Mouse (Mus musculus): ENCODE measurements at regions not wholly inside any gene's neighbourhood (a gene's known extent, or its start where the extent isn't known, plus 50 kb on each side); places are given as distances from the start of the nearest gene placed in this dataset.

DNA sequence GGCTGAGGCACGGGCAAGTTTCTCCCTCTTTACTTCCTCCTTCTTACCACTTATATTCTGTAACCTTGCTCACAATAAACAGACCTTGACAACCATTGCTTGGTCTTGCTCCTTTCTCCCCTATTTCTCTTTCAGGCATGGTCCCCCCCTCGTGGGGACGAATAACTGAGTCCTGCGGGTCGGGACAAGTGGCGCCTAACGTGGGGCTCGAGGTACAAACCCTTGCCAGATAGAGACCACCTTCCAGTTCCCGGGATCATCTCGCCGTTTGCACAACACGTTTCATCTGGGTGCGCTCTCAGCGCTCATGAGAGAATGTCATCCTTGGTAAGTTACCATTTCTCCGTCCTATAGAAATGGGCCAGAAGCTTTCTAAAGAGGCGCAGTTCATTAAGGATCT, 79.6 kb upstream of the Foxn3 start:
- no peak for ATAC-seq (replicated peaks; ENCODE audit: insufficient number of reproducible peaks, low FRiP score, low TSS enrichment, poor library complexity, severe bottlenecking)

DNA sequence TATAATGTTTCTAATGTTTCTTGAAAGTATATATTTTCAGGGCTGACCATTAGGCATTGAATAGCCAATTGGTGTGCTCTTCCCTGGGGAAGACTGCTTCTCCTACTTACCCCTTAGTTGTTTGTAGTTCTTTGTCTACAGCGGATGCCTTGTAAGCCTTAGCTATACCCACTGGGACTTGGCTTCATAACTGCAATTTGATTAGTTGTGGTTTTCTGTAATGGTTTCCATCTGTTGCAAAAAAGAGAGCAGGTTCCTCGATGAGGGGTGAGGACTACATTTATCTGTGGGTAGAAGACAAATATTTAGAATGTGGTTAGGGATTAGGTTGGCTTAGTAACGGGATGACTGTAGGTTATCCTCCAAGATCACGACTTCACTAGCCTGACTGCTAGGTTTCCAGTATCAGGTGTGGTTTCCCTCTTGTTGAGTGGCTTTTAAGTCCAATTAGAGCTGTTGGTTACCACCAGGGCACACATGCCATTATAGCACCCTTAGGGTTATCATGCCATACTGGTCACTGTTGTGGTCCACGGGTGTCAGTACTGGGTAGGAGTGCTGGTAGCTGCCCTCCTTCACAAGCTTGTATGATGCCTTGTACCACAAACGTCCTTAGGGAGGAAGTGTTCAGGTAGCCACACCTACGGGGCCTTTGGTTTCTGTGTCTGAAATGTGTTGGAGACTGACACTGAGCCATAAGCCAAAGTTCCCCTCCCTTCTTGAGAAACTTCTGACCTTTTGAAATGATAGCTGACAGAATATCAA, 78.9 kb upstream of the Foxn3 start:
- ATAC-seq (replicated peaks; ENCODE audit: insufficient number of reproducible peaks, low FRiP score, low TSS enrichment, poor library complexity, severe bottlenecking) = peak; percentile 25

DNA sequence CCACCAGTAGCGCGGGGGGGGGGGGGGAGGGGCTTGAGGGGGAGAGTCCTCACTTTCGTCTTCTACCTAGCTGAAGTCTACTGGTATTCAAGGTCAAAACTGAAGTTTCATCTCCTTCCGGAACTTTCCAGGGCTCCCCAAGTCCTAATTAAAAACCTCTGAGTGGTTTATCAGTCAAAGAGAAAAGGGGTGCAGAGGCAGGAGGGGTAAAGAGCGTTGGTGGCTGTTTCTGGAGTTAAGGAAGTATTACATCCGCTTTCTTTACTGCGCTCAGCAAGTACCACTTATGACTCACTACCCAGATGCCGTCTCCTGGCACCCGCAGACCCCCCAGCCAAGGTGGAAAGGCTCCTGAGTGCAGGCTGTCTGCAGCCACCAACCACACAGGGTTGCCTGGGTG, 77.9 kb upstream of the Foxn3 start:
- peak; percentile 60 for ATAC-seq (replicated peaks; ENCODE audit: insufficient number of reproducible peaks, low FRiP score, low TSS enrichment, poor library complexity, severe bottlenecking)

DNA sequence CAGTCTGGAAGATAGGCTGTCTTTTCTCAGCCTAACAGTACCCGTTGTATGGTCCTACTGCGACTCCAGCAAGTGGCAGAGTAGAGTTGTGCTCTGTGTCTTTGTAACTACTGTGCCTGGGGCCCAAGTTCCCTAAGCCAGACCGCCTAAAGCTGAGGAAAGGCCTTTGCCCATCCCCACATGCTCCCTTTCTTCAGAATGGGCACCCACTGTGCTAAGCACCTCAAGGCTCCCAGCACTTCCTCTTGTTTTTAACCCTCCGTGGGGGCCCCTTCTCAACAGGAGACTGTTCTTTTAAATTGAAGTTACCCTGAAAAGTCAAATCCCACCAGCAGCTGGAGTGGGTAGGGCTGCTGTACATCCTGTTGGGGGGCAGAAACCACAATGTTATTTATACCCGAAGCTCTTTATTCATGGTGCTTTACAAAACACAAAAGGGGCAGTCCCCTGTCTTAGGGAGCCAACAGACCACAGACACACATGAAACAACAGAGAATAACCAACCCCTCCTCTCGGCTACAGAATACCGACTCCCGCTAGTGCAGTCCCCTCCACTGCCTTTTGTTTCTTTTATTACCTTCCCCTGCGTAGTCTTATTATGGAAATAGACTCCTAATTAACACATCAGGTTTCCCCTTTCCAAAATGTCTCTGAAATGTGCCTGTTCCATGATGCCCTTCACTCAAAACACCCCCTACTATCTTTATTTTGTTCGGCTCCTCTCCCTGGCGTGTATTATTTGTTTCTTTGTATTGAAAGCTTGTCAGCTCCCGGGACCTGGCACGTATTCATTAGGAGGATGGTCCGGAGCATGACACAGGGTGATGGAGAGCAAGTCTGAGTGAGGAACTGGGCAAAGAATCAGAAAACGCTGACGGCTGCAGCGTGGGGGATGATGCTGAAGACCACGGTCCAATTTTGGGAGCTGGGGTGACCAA, 77.1 kb upstream of the Foxn3 start:
- ATAC-seq (replicated peaks; ENCODE audit: insufficient number of reproducible peaks, low FRiP score, low TSS enrichment, poor library complexity, severe bottlenecking) = peak; percentile 37

DNA sequence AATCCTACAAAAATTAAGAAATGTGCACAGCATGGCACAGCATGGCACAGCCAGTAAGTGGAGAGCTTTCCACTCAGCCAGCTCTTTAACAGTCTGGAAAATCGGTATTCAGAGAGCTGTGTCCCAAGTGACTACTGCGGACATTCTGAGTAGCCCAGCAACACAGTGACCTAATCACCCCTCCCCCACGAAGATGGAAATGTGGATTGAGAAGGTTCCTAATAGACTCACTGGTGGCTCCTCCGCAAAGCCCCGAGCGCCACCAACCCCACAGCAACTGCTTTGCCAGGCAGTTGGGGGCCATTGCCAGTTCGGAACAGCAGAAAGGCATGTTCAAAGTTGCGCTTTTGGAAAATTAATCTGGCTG, 76.4 kb upstream of the Foxn3 start:
- no peak for ATAC-seq (replicated peaks; ENCODE audit: insufficient number of reproducible peaks, low FRiP score, low TSS enrichment, poor library complexity, severe bottlenecking)

DNA sequence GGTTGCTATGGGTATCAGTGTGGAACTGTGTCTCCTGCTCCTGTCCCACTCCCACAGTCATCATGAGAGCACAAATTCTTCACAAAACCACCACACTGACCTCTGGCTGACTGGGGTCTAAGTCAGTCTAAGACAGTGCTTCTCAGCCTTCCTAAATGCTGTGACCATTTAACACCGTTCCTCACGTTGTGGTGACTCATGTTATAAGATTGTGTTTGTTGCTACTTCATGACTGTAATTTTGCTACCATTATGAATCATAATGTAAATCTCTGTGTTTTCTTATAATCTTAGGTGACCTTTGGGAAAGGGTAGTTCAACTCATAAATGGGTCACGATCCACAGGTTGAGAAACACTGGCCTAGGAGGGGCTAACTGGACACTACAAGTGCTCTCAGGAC, 75.7 kb upstream of the Foxn3 start:
- ATAC-seq (replicated peaks; ENCODE audit: insufficient number of reproducible peaks, low FRiP score, low TSS enrichment, poor library complexity, severe bottlenecking) = no peak

DNA sequence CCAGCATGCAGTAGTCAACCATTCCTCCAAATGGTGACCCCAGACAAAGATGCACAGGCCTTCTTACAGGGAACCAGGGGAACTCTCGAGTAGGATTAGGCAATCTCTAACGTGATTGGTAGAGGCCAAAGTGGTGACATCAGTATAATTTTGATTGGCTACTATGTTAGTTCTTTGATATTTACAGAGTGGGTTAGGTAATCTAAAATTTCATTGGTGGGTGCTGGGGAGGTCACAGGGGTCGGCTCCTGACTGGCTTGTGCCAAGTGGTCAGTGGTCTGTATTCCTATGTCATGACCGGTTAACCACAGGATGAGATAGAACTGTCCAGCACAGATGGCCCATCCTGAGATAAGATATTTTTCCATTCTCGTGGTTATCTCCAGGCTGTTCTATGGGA, 74.6 kb upstream of the Foxn3 start:
- no peak for ATAC-seq (replicated peaks; ENCODE audit: insufficient number of reproducible peaks, low FRiP score, low TSS enrichment, poor library complexity, severe bottlenecking)

DNA sequence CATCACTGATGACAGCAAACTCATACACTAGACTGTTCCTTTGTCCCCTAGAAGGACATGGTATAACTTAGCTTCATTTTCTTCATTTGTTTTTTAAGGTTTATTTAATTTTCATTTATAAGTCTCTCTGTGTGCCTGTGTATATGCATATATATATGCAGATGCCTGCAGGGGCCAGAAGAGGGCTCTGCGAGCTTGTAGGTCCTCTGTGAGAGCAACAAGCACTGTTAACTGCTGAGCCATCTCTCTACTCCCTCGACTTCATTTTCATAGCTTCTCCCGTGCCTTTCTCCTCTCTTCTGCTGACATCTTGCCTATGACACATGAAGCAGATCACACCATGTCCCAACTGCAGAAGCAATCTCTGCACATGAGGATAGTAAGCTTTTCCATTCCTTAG, 72.9 kb upstream of the Foxn3 start:
- no peak for ATAC-seq (replicated peaks; ENCODE audit: insufficient number of reproducible peaks, low FRiP score, low TSS enrichment, poor library complexity, severe bottlenecking)

DNA sequence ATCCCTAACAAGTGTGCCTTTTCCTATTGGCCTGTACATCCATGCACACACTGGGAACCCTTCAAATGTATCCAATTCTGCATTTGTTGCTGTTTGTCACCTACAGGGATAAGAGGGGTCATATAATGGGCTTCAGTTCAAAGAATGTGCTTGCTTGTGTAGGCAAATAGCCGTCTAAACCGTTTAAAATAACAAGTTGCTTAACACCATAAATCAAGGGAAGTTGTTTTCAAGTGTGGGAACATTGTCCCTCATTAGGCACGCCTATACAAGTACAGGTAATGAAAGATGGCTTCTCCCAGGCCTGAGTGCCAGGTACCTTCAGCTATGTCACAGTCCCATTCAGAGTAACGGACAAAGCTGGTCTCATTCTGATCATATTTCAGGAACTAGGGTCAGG, 72.0 kb upstream of the Foxn3 start:
- ATAC-seq (replicated peaks; ENCODE audit: insufficient number of reproducible peaks, low FRiP score, low TSS enrichment, poor library complexity, severe bottlenecking) = no peak

DNA sequence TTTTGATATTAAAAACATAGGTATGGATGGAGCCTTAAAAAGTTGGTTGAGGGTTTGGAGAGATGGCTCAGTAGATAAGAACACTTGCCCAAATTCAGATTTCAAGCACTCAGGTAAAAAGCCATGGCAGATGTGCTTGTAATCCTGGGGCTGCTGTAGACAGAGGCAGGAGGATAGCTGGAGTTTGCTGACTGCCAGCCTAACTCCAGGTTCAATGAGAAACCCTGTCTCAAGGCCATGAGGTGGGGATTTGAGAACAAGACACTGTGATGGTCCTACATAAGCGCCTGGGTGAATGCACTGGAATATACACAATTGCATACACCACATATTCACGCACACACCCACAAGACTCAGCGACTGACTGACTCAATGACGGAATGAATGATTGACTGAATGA, 71.3 kb upstream of the Foxn3 start:
- no peak for ATAC-seq (replicated peaks; ENCODE audit: insufficient number of reproducible peaks, low FRiP score, low TSS enrichment, poor library complexity, severe bottlenecking)

DNA sequence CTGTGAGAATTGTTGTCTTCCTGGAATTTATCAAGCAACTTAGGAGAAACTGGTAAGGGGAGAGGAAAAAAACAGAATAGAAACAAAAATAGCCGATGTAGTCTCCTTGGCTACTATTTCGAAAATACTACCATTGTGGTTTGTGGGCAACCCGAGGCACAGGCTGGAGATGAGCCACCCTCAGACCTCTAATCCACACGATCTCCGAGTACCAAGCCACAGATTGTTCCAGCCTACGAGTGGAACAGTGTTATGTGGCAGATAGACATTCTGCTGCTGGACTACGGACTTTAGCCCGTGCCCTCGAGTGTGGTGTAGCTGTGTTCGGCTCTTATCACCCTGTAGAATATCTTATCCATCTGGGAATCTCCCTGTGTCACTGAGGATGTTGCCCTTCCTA, 70.3 kb upstream of the Foxn3 start:
- ATAC-seq (replicated peaks; ENCODE audit: insufficient number of reproducible peaks, low FRiP score, low TSS enrichment, poor library complexity, severe bottlenecking) = peak; percentile 65

DNA sequence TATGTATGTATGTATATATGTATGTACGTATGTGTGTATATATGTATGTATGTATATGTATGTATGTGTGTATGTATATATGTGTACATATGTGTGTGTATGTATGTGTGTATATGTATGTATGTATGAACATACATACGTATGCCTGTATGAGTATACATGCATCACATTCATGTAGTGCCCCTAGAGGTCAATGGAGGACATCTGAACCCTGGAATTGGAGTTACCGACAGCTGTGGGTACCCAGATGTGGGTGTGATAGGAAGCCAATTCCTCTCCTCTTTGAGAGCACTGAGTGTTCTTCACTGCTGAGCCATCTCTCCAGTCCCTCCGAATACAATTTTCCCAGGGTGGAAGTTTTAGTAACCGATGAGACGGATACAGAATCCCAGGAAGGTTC, 69.6 kb upstream of the Foxn3 start:
- ATAC-seq (replicated peaks; ENCODE audit: insufficient number of reproducible peaks, low FRiP score, low TSS enrichment, poor library complexity, severe bottlenecking) = no peak

DNA sequence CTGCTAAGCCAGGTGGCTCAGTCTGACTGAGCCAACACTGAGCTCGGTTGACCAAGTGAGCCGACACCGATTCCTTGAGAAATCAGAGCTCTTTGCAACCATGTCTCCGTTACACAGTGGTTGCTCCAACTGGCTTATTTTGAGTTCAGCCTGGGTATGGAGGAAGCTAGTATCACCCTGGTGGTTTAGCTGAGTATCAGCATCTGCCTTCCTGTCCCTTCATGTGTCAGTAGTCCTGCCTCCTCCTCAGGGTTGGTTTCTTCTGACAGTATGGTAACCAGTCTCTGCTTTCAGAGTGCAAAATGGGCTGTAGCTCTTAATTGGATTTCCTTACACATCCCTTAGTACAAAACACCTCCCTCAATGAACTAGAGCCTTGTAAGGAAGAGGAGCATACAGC, 66.2 kb upstream of the Foxn3 start:
- ATAC-seq (replicated peaks; ENCODE audit: insufficient number of reproducible peaks, low FRiP score, low TSS enrichment, poor library complexity, severe bottlenecking) = no peak

DNA sequence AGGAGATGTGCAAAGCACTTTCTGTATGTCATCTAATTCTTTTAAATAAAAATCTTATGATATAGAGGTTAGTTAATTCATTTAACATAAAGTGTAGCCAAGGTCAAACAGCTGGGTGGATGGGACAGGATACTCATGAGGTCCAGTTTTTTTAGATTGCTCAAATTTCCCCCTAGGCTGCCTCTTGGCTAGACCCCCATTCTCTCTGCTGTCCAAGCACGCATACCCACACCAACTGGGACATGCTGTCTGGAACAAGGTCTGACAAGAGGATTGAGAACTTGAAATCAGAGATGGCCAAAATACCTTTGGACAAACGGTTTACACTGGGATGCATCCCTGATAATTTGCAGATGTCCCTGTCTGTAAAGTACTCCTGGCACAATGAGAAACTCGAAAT, 65.0 kb upstream of the Foxn3 start:
- no peak for ATAC-seq (replicated peaks; ENCODE audit: insufficient number of reproducible peaks, low FRiP score, low TSS enrichment, poor library complexity, severe bottlenecking)

DNA sequence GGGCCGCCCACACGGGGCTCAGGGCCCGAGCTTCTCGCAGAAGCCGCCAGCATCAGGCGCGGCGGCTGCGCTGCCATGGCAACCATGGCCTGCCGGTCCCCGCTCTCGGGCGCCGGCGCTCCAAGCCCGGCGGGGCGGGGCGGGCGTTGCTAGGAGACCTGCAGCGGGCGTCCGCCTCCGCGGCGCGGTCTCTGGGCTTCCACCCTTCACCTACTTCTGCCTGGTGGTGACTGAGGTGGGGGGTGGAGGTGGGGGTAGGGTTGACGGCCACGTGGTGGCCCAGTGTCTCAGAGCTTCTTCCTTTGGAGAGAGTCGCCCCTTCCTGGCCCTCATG, 64.5 kb upstream of the Foxn3 start:
- peak; percentile 84 for ATAC-seq (replicated peaks; ENCODE audit: insufficient number of reproducible peaks, low FRiP score, low TSS enrichment, poor library complexity, severe bottlenecking)

DNA sequence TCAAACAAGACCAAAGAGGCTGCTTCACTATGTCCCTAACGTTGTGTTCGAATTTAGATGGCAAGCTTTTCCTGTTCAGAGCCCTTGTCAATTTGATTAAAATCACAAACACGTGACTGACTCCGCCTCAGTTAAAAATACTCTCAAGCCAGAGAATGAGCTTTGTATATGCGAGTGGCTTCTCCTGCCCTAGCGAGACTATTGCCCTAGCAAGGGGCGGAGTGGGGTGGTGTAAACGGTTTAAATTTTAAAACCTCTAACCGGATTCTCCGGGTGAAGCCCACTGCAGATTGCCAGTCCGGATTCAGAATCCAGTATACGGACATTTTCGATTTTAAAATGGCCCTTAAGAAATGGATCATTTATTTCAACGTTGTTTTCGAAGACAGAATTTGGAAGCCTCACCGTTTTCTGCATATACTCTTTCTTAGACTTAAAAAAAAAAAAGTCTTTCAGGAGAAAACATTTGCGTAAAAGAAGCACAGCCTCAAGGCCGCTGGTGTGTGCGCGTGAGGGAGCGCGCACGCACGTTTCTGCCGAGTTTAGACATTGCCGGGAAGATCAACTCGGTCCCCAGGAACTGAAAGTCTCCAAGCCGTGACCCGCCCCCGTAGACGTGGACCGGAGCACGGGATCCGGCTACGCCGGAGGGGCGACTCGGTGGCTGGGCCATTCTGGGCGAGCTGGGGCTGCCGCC, 64.0 kb upstream of the Foxn3 start:
- ATAC-seq (replicated peaks; ENCODE audit: insufficient number of reproducible peaks, low FRiP score, low TSS enrichment, poor library complexity, severe bottlenecking) = peak; percentile 25; the same call in 1 of the 2 replicates

DNA sequence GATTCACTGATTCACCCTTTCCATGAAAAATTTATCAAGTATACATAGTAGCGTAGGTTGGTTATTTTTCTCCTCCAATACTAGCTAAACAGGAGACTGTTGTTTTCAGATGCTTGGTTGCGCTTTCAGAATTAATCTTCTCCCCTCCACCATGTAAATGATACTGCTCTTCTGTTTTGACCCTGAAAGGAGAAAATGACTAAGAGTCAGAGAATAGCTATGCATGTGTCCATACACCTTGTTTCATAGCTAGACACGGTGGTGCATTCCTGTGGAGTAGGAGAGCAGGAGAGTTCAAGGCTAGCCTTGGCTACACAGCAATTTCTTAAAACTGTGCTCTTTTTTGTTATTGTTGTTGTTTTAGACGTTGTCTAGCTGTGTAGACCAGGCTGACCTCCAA, 62.8 kb upstream of the Foxn3 start:
- no peak for ATAC-seq (replicated peaks; ENCODE audit: insufficient number of reproducible peaks, low FRiP score, low TSS enrichment, poor library complexity, severe bottlenecking)

DNA sequence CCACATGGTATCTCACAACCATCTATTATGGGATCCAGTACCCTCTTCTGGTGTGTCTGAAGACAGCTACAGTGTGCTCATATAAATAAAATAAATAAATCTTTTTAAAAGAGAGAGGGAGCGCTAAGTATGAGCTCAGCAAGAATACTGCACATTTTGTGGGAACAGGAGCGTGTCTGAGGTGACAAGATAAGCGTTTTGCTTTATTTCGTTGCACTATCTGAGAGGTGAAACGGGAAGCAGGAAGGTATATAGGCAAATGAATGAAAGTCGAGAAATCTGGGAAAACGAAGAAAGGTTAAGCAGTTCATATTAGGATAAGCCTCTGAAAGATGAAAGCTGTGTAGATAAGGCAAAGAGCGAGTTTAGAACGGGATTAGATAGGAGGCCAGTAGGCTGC, 61.7 kb upstream of the Foxn3 start:
- no peak for ATAC-seq (replicated peaks; ENCODE audit: insufficient number of reproducible peaks, low FRiP score, low TSS enrichment, poor library complexity, severe bottlenecking)

DNA sequence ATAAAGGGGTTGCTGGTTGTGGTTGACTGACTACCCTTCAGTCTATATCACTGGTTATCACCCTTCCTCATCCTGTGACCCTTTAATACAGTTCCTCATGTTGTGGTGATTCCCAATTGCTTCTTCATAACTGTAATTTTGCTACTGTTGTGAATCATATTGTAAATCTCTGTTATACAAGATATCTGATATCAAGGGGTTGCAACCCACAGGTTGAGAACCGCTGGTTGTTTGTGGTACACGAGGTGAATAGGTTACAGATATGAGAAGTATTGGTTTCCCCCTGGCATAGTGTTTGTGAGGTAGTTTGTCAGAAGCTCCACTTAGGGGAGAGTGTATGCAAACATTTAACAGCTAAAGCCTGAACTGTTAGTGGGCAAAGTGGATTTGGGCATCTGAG, 58.9 kb upstream of the Foxn3 start:
- ATAC-seq (replicated peaks; ENCODE audit: insufficient number of reproducible peaks, low FRiP score, low TSS enrichment, poor library complexity, severe bottlenecking) = no peak
